Mouse (Mus musculus) spleen, adult 12 weeks (tissue): ENCODE data around the gene Wdr19.
"Not testable (repeated sequence)": the region's sequence is repeated elsewhere in the genome, so short reads cannot be mapped to it uniquely, and the experiment has no call there.

ENCODE experiments used
- DNase-seq: peaks from one replicate; pipeline ENCODE4 v3.0.0; 2022; ENCODE audit warnings: low spot score

Wdr19 gene

GRCm38 (mm10) chr5:65194441-65194840 is 5.1 kb upstream of the Wdr19 start:
- no peak for DNase-seq

- DNase-seq, result no peak
These were observed 5.2 kb downstream of the Wdr19 start for GRCm38 (mm10) chr5:65204726-65205125.

- no peak for DNase-seq
These were observed 13.8 kb downstream of the Wdr19 start for GRCm38 (mm10) chr5:65213321-65213720.

GRCm38 (mm10) chr5:65217305-65218269 is 18.1 kb downstream of the Wdr19 start:
- DNase-seq, result no peak

GRCm38 (mm10) chr5:65221037-65221436 is 21.5 kb downstream of the Wdr19 start:
- DNase-seq, result no peak

GRCm38 (mm10) chr5:65224056-65224455 is 24.6 kb downstream of the Wdr19 start:
- no peak for DNase-seq

- no peak for DNase-seq
These were observed 31.9 kb downstream of the Wdr19 start for GRCm38 (mm10) chr5:65231289-65232003.

- DNase-seq, result no peak
These were observed 43.2 kb downstream of the Wdr19 start for GRCm38 (mm10) chr5:65242740-65243139.

- no peak for DNase-seq
These were observed 47.8 kb downstream of the Wdr19 start for GRCm38 (mm10) chr5:65247296-65247695.

GRCm38 (mm10) chr5:65250185-65250855 is 50.8 kb downstream of the Wdr19 start:
- no peak for DNase-seq

- DNase-seq, result no peak
These were observed 58.5 kb downstream of the Wdr19 start for GRCm38 (mm10) chr5:65257910-65258505.

- no peak for DNase-seq
These were observed 74.5 kb downstream of the Wdr19 start for GRCm38 (mm10) chr5:65273966-65274365.

- DNase-seq, result no peak
These were observed 79.7 kb downstream of the Wdr19 start for GRCm38 (mm10) chr5:65279133-65279651.

GRCm38 (mm10) chr5:65281216-65281615 is 81.7 kb downstream of the Wdr19 start:
- no peak for DNase-seq

- DNase-seq, result peak; percentile 17
These were observed 84.7 kb downstream of the Wdr19 start for GRCm38 (mm10) chr5:65284171-65284570.

- DNase-seq, result no peak
These were observed 88.5 kb downstream of the Wdr19 start for GRCm38 (mm10) chr5:65287751-65288701.

- not testable (repeated sequence) for DNase-seq
These were observed 89.5 kb downstream of the Wdr19 start for GRCm38 (mm10) chr5:65289009-65289408.

GRCm38 (mm10) chr5:65293627-65294026 is 94.1 kb downstream of the Wdr19 start:
- DNase-seq, result no peak

- no peak for DNase-seq
These were observed 94.8 kb downstream of the Wdr19 start for GRCm38 (mm10) chr5:65294270-65294669.

- DNase-seq, result no peak
These were observed 98.9 kb downstream of the Wdr19 start for GRCm38 (mm10) chr5:65298167-65298950.
